Mouse (Mus musculus): Measurements from ENCODE around the gene Atp5mpl. TPM values are rescaled to one million over a fixed set of nuclear protein-coding genes. Genes with fewer than 3 reads are reported as not detected.

The Atp5mpl gene
- polyA plus RNA-seq, 1 experiment from 2014 or later, result 1,000 TPM

GRCm38 (mm10) chr12:111932513-111932912, 34.3 kb downstream of the Atp5mpl start:
- H3K27me3 ChIP-seq (replicated peaks; ENCODE audit: control insufficient read depth, insufficient read depth, low read length), result no peaks in the 10 kb centered on the region
- H3K27ac ChIP-seq (ENCODE audit: low read depth), result no peak overlapping the region; the same call in 1 of the 2 replicates
- WGBS, result 63% methylated on average over 3 of the region's 3 CpGs
- H3K9ac ChIP-seq (ENCODE audit: low read length), result no peak overlapping the region
- H3K4me1 ChIP-seq (replicated peaks; ENCODE audit: control insufficient read depth, insufficient read depth, low read length), result peaks cover 34% of the 10 kb centered on the region
- no peaks in the 10 kb centered on the region for H3K9me3 ChIP-seq (ENCODE audit: control insufficient read depth, low read length)
- no peak overlapping the region for H3K4me3 ChIP-seq (ENCODE audit: low read depth, low read length)
- ATAC-seq (replicated peaks; ENCODE audit: low FRiP score, low TSS enrichment, low read depth), result no peak
- no peaks in the 10 kb centered on the region for H3K36me3 ChIP-seq (ENCODE audit: control insufficient read depth, insufficient read depth, low read length)
- no peak for DNase-seq (ENCODE audit: low spot score)
- H3K4me2 ChIP-seq (ENCODE audit: low read length), result no peak overlapping the region

GRCm38 (mm10) chr12:111931411-111932025, 35.3 kb downstream of the Atp5mpl start:
- H3K36me3 ChIP-seq (ENCODE audit: control insufficient read depth, insufficient read depth, low read length), result no peaks in the 10 kb centered on the region
- no peaks in the 10 kb centered on the region for H3K9me3 ChIP-seq (ENCODE audit: control insufficient read depth, low read length)
- H3K4me2 ChIP-seq (ENCODE audit: low read length), result no peak overlapping the region
- WGBS, result 87% methylated on average over 9 of the region's 9 CpGs
- peaks cover 24% of the 10 kb centered on the region for H3K4me1 ChIP-seq (replicated peaks; ENCODE audit: control insufficient read depth, insufficient read depth, low read length)
- ATAC-seq (replicated peaks; ENCODE audit: low FRiP score, low TSS enrichment, low read depth) (no peak), DNase-seq (ENCODE audit: low spot score) (no peak)
- H3K27ac ChIP-seq (ENCODE audit: low read depth), result no peak overlapping the region
- no peaks in the 10 kb centered on the region for H3K27me3 ChIP-seq (replicated peaks; ENCODE audit: control insufficient read depth, insufficient read depth, low read length)
- no peak overlapping the region for H3K9ac ChIP-seq (ENCODE audit: low read length)
- H3K4me3 ChIP-seq (ENCODE audit: low read depth, low read length), result no peak overlapping the region

- ATAC-seq (replicated peaks; ENCODE audit: low FRiP score, low TSS enrichment, low read depth) (no peak), DNase-seq (ENCODE audit: low spot score) (no peak)
- H3K4me3 ChIP-seq (ENCODE audit: low read depth, low read length), result no peak overlapping the region
- peaks cover 11% of the 10 kb centered on the region for H3K4me1 ChIP-seq (replicated peaks; ENCODE audit: control insufficient read depth, insufficient read depth, low read length)
- no peaks in the 10 kb centered on the region for H3K9me3 ChIP-seq (ENCODE audit: control insufficient read depth, low read length)
- no peaks in the 10 kb centered on the region for H3K36me3 ChIP-seq (ENCODE audit: control insufficient read depth, insufficient read depth, low read length)
- no peak overlapping the region for H3K4me2 ChIP-seq (ENCODE audit: low read length)
- H3K9ac ChIP-seq (ENCODE audit: low read length), result no peak overlapping the region
- WGBS, result 80% methylated on average over 18 of the region's 18 CpGs
- H3K27ac ChIP-seq (ENCODE audit: low read depth), result no peak overlapping the region
- no peaks in the 10 kb centered on the region for H3K27me3 ChIP-seq (replicated peaks; ENCODE audit: control insufficient read depth, insufficient read depth, low read length)
Measured at GRCm38 (mm10) chr12:111928411-111928966, 38.3 kb downstream of the Atp5mpl start.

DNA sequence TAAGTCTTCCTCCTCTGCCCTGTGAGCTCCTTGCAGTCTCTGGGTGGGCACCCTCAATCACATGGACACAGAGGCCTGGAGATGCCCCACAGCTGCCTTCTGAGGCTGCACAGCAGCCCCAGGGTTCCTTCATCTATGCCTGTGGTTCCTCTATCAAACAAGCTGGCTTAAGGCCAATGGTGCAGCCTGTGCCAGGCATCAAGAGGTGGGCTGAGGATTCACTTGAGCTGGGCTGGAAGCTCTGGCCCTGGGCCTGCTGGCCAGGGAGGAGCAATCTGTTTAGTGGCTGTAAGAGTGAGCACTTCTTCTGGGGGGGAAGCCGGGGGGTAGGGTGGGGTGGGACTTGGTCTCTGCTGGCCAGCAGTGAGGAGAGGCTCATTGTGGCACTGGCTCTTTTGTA, 39.4 kb downstream of the Atp5mpl start:
- Histone ChIP-seq H3K27ac (ENCODE audit: low read depth) (no peak overlapping the region; the same call in 1 of the 2 replicates), H3K9me3 (ENCODE audit: control insufficient read depth, low read length) (no peaks in the 10 kb centered on the region), H3K4me3 (ENCODE audit: low read depth, low read length) (no peak overlapping the region), H3K4me2 (ENCODE audit: low read length) (no peak overlapping the region), H3K9ac (ENCODE audit: low read length) (no peak overlapping the region), H3K36me3 (ENCODE audit: control insufficient read depth, insufficient read depth, low read length) (no peaks in the 10 kb centered on the region), H3K4me1 (replicated peaks; ENCODE audit: control insufficient read depth, insufficient read depth, low read length) (peaks cover 5% of the 10 kb centered on the region; the same call in 1 of the 2 replicates), H3K27me3 (replicated peaks; ENCODE audit: control insufficient read depth, insufficient read depth, low read length) (no peaks in the 10 kb centered on the region)
- ATAC-seq (replicated peaks; ENCODE audit: low FRiP score, low TSS enrichment, low read depth) (peak; percentile 51), DNase-seq (ENCODE audit: low spot score) (no peak)
- WGBS, result 42% methylated on average over 1 of the region's 1 CpGs

GRCm38 (mm10) chr12:111923117-111923516, 43.7 kb downstream of the Atp5mpl start:
- WGBS, result 86% methylated on average over 6 of the region's 6 CpGs
- no peak overlapping the region for H3K4me3 ChIP-seq (ENCODE audit: low read depth, low read length)
- H3K9me3 ChIP-seq (ENCODE audit: control insufficient read depth, low read length), result no peaks in the 10 kb centered on the region
- ATAC-seq (replicated peaks; ENCODE audit: low FRiP score, low TSS enrichment, low read depth), result no peak
- H3K4me2 ChIP-seq (ENCODE audit: low read length), result no peak overlapping the region
- no peaks in the 10 kb centered on the region for H3K27me3 ChIP-seq (replicated peaks; ENCODE audit: control insufficient read depth, insufficient read depth, low read length)
- H3K36me3 ChIP-seq (ENCODE audit: control insufficient read depth, insufficient read depth, low read length), result no peaks in the 10 kb centered on the region
- H3K9ac ChIP-seq (ENCODE audit: low read length), result no peak overlapping the region
- no peak for DNase-seq (ENCODE audit: low spot score)
- no peaks in the 10 kb centered on the region for H3K4me1 ChIP-seq (replicated peaks; ENCODE audit: control insufficient read depth, insufficient read depth, low read length)
- H3K27ac ChIP-seq (ENCODE audit: low read depth), result no peak overlapping the region

DNA sequence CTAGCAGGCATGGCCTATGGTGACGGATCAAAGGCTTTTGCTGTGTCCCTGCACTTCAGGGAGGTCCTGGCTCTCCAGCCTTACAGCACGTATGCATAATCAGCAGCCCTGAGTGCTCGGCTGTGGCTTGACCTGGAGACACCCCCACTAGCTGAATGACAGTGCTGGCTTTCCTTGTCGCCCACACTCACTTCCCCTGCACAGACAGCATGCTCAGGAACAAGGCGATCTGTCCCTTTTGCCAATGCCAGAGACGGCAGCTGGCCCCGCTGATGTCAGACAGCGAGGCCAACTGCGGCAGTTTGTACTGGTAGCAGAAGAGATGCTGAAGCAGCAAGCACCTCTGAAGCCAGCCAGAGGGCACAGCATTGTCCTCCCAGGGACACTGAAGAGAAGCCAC, 46.7 kb downstream of the Atp5mpl start:
- H3K27me3 ChIP-seq (replicated peaks; ENCODE audit: control insufficient read depth, insufficient read depth, low read length), result no peaks in the 10 kb centered on the region
- DNase-seq (ENCODE audit: low spot score), result no peak

GRCm38 (mm10) chr12:111916514-111917217, 50.1 kb downstream of the Atp5mpl start:
- WGBS, result 45% methylated on average over 12 of the region's 12 CpGs
- no peaks in the 10 kb centered on the region for H3K36me3 ChIP-seq (ENCODE audit: control insufficient read depth, insufficient read depth, low read length)
- no peak for ATAC-seq (replicated peaks; ENCODE audit: low FRiP score, low TSS enrichment, low read depth)
- DNase-seq (ENCODE audit: low spot score), result no peak
- no peak overlapping the region for H3K4me2 ChIP-seq (ENCODE audit: low read length)
- H3K4me3 ChIP-seq (ENCODE audit: low read depth, low read length), result no peak overlapping the region
- no peaks in the 10 kb centered on the region for H3K27me3 ChIP-seq (replicated peaks; ENCODE audit: control insufficient read depth, insufficient read depth, low read length)
- H3K27ac ChIP-seq (ENCODE audit: low read depth), result peak overlapping the region; percentile 54
- no peaks in the 10 kb centered on the region for H3K9me3 ChIP-seq (ENCODE audit: control insufficient read depth, low read length)
- H3K4me1 ChIP-seq (replicated peaks; ENCODE audit: control insufficient read depth, insufficient read depth, low read length), result peaks cover 14% of the 10 kb centered on the region
- peak overlapping the region; percentile 13; the same call in 1 of the 2 replicates for H3K9ac ChIP-seq (ENCODE audit: low read length)

More for the DNA sequence above, 46.7 kb downstream of the Atp5mpl start:
- peaks cover 9% of the 10 kb centered on the region for H3K4me1 ChIP-seq (replicated peaks; ENCODE audit: control insufficient read depth, insufficient read depth, low read length)
- WGBS, result 48% methylated on average over 9 of the region's 9 CpGs
- H3K27ac ChIP-seq (ENCODE audit: low read depth), result no peak overlapping the region
- H3K4me2 ChIP-seq (ENCODE audit: low read length), result no peak overlapping the region
- H3K36me3 ChIP-seq (ENCODE audit: control insufficient read depth, insufficient read depth, low read length), result no peaks in the 10 kb centered on the region
- H3K9ac ChIP-seq (ENCODE audit: low read length), result no peak overlapping the region
- no peaks in the 10 kb centered on the region for H3K9me3 ChIP-seq (ENCODE audit: control insufficient read depth, low read length)
- ATAC-seq (replicated peaks; ENCODE audit: low FRiP score, low TSS enrichment, low read depth), result no peak
- H3K4me3 ChIP-seq (ENCODE audit: low read depth, low read length), result no peak overlapping the region

DNA sequence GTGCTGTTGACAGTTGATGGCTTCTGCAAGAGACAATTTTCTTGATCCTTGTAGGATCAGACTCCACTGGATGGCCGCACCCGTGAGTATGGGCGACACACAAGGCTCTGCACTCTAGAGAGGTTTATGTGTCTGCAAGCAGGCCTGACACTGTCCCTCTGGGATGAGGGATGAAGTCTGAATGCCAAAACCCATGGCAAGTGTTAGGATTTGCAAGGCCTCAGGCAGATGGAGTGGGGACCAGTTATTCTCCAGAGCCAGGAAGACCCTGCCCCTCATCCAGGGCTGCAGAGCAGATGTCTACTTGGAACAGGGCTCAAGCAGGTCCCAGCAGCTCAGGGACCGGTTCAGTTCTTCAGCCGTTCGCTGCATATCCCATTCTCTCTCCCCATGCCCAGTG, 51.0 kb downstream of the Atp5mpl start:
- no peak for ATAC-seq (replicated peaks; ENCODE audit: low FRiP score, low TSS enrichment, low read depth)
- H3K27ac ChIP-seq (ENCODE audit: low read depth), result no peak overlapping the region

More for the DNA sequence above, 51.0 kb downstream of the Atp5mpl start:
- Histone ChIP-seq H3K9ac (ENCODE audit: low read length) (no peak overlapping the region), H3K27me3 (replicated peaks; ENCODE audit: control insufficient read depth, insufficient read depth, low read length) (no peaks in the 10 kb centered on the region), H3K4me2 (ENCODE audit: low read length) (no peak overlapping the region), H3K36me3 (ENCODE audit: control insufficient read depth, insufficient read depth, low read length) (no peaks in the 10 kb centered on the region), H3K4me1 (replicated peaks; ENCODE audit: control insufficient read depth, insufficient read depth, low read length) (peaks cover 14% of the 10 kb centered on the region), H3K9me3 (ENCODE audit: control insufficient read depth, low read length) (no peaks in the 10 kb centered on the region), H3K4me3 (ENCODE audit: low read depth, low read length) (no peak overlapping the region)
- WGBS, result 93% methylated on average over 6 of the region's 6 CpGs
- DNase-seq (ENCODE audit: low spot score), result no peak
